Mouse (Mus musculus) small intestine, adult 2 months (tissue): ENCODE measurements at regions not wholly inside any gene's neighbourhood (a gene's known extent, or its start where the extent isn't known, plus 50 kb on each side); places are given as distances from the start of the nearest gene placed in this dataset.

Experiments
- H3K27ac ChIP-seq: fragments of 200-500 bp; 2 replicates; pipeline ENCODE4 v1.5.1; 2012; ENCODE audit warnings: low read depth, low read length, control low read depth, inconsistent platforms; ENCODE audit not compliant: insufficient read depth
- H3K27me3 ChIP-seq: fragments of 200-500 bp; 2 replicates; pipeline ENCODE4 v1.6.1; 2012; ENCODE audit warnings: mild to moderate bottlenecking, moderate library complexity, low read length, inconsistent platforms; ENCODE audit not compliant: control insufficient read depth, insufficient read depth
- H3K36me3 ChIP-seq: fragments of 200-500 bp; 2 replicates; pipeline ENCODE4 v1.6.1; 2012; ENCODE audit warnings: mild to moderate bottlenecking, low read length, control low read depth, inconsistent platforms; ENCODE audit not compliant: control insufficient read depth, insufficient read depth
- H3K4me1 ChIP-seq: fragments of 200-500 bp; 2 replicates; pipeline ENCODE4 v1.6.1; 2012; ENCODE audit warnings: low read length, inconsistent platforms, mixed read lengths; ENCODE audit not compliant: control insufficient read depth, insufficient read depth, insufficient read length
- H3K4me3 ChIP-seq: fragments of 200-500 bp; 2 replicates; pipeline ENCODE4 v1.5.1; 2012; ENCODE audit warnings: low read depth, mild to moderate bottlenecking, control low read depth, inconsistent platforms, low read length, moderate library complexity
- CTCF ChIP-seq: fragments of 200-500 bp; IDR thresholded peaks from 2 replicates; pipeline ENCODE4 v1.5.1; 2012; ENCODE audit warnings: low read depth, mild to moderate bottlenecking, control low read depth, inconsistent platforms, low read length, moderate library complexity, mixed read lengths; ENCODE audit not compliant: insufficient replicate concordance, insufficient read length; ENCODE audit errors: extremely low read depth
- POLR2A ChIP-seq: fragments of 200-500 bp; IDR thresholded peaks from 2 replicates; pipeline ENCODE4 v1.6.1; 2012; ENCODE audit warnings: low read depth, mild to moderate bottlenecking, control low read depth, inconsistent platforms, low read length, moderate library complexity
- WGBS: fragments of 180-500 bp; shearing (Covaris S2); methylation state at CpG from one replicate; pipeline ENCODE4 v1.1.7; 2018; 5-methylcytosine and 5-hydroxymethylcytosine counted together

DNA sequence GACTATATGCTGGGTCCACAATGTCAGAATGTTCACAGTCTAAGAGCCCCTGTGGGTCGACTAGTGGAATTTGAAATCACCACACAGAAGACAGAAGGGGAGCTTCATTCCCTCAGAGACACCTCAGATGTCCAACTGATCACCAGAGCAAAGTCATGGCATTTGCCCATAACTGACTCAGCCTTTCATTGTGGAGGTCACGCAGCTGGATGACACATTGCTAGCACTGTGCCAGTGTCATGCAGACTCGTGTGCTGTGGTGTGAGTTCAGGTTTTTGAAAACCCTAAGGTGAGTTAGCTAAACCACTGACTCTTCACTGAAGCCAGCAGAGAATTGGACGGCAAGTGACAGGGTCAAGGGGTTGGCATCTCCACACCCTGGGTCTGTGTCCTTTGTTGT, 62.3 kb upstream of the Gpc1 start:
- Histone ChIP-seq H3K27me3 (no peaks in the 10 kb centered on the region), H3K4me1 (no peaks in the 10 kb centered on the region), H3K4me3 (no peak overlapping the region), H3K27ac (no peak overlapping the region), H3K36me3 (no peaks in the 10 kb centered on the region)
- TF ChIP-seq POLR2A (no peak), CTCF (no peak)
- 59% methylated on average over 4 of the region's 4 CpGs for WGBS

DNA sequence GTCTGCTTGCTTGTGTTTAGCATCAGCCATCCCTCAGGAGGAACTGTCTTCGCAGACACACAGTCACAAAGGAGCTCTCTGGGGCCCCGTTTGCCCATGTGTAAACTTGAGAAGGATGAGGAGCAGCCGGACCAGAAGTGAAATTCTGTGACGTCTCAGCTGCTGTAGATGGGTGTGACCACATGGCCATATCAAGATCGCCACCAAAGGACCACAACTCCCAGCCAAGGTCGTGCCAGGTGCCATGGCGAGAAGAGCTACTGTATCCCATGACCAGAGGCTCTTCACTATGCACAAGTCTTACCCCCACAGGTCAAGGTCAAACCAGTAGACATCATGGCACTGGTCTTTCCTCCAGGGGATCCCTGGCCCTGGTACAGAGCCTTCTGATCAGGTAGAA, 64.9 kb upstream of the Gpc1 start:
- 64% methylated on average over 7 of the region's 7 CpGs for WGBS
- no peaks in the 10 kb centered on the region for H3K36me3 ChIP-seq
- no peak overlapping the region for H3K4me3 ChIP-seq
- no peaks in the 10 kb centered on the region for H3K4me1 ChIP-seq
- H3K27me3 ChIP-seq = no peaks in the 10 kb centered on the region
- no peak for TF ChIP-seq POLR2A
- no peak for TF ChIP-seq CTCF
- no peak overlapping the region for H3K27ac ChIP-seq

GRCm38 (mm10) chr1:92754793-92755488, 76.5 kb upstream of the Gpc1 start:
- H3K4me3 ChIP-seq = no peak overlapping the region

DNA sequence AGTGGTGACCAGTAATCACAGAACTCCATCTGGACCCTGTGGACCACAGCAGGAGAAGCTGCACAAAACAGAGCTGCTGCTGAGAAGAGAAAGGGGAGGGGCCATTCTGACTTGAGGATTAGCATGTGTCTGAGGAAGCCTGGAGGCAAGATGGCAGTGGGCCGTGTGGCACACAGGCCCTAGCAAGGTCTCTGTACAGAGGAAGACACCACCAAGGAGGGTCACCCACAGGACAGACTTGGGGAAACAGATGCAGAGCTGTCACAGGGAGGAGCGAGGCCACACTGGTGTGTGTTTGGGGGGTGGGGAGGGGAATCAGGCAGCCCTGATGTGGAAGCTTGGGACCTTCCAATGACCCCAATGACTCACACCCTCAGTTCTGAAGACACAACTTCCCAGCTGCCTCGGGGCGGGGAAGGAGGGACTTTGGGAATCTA, 79.7 kb upstream of the Gpc1 start:
- Histone ChIP-seq H3K4me1 (no peaks in the 10 kb centered on the region), H3K36me3 (no peaks in the 10 kb centered on the region), H3K4me3 (peak overlapping the region; percentile 28; the same call in 1 of the 2 replicates), H3K27me3 (no peaks in the 10 kb centered on the region), H3K27ac (peak overlapping the region; percentile 25; the same call in 1 of the 2 replicates)
- TF ChIP-seq CTCF = no peak
- no peak for TF ChIP-seq POLR2A
- WGBS = 32% methylated on average over 4 of the region's 4 CpGs

More at GRCm38 (mm10) chr1:92754793-92755488, 76.5 kb upstream of the Gpc1 start:
- 75% methylated on average over 20 of the region's 20 CpGs for WGBS
- Histone ChIP-seq H3K27ac (no peak overlapping the region), H3K4me1 (no peaks in the 10 kb centered on the region), H3K27me3 (no peaks in the 10 kb centered on the region), H3K36me3 (no peaks in the 10 kb centered on the region)
- TF ChIP-seq POLR2A (no peak), CTCF (no peak)

- no peaks in the 10 kb centered on the region for H3K36me3 ChIP-seq
- H3K4me1 ChIP-seq = no peaks in the 10 kb centered on the region
- TF ChIP-seq POLR2A (no peak), CTCF (no peak)
- H3K4me3 ChIP-seq = no peak overlapping the region
- no peak overlapping the region for H3K27ac ChIP-seq
- no peaks in the 10 kb centered on the region for H3K27me3 ChIP-seq
- WGBS = 47% methylated on average over 7 of the region's 7 CpGs
These were observed 82.0 kb upstream of the Gpc1 start for GRCm38 (mm10) chr1:92749475-92749874.

GRCm38 (mm10) chr1:92745284-92745683, 86.2 kb upstream of the Gpc1 start:
- WGBS = 61% methylated on average over 5 of the region's 5 CpGs
- TF ChIP-seq POLR2A = no peak
- TF ChIP-seq CTCF = no peak
- H3K4me1 ChIP-seq = no peaks in the 10 kb centered on the region
- H3K4me3 ChIP-seq = no peak overlapping the region
- H3K27me3 ChIP-seq = no peaks in the 10 kb centered on the region
- H3K36me3 ChIP-seq = no peaks in the 10 kb centered on the region
- H3K27ac ChIP-seq = no peak overlapping the region

DNA sequence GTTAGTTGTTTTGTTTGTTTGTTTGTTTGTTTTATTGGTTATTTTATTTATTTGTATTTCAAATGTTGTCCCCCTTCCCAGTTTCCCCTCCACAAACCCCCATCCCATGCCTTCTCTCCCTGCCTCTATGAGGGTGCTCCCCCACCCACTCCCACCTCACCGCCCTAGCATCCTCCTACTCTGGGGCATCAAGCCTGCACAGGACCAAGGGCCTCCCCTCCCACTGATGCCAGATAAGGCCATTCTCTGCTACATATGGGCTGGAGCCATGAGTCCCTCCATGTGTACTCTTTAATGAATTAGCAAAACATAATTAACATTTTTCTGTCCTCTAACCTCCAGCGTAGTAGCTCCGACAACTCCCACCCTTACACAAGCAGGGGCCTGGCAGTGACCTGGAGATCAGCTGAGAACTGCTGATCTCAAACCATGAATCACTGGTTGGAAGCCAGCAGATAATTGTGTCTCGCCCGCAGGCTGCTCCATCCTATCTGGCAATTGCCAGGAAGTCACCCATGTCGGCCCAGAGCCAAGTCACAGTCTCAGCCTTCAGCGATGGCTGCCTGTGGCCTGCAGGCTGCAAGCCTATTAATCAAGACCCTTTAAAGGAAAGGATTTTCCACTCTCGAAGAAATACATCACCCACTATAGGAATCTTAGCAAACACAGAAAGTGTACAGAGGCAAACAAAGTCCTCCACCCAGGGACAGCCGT, 86.8 kb upstream of the Gpc1 start:
- Histone ChIP-seq H3K4me3 (no peak overlapping the region), H3K27ac (no peak overlapping the region), H3K4me1 (no peaks in the 10 kb centered on the region), H3K27me3 (no peaks in the 10 kb centered on the region), H3K36me3 (no peaks in the 10 kb centered on the region)
- 49% methylated on average over 9 of the region's 9 CpGs for WGBS
- no peak for TF ChIP-seq POLR2A
- no peak for TF ChIP-seq CTCF
